Mouse (Mus musculus) thymus, adult 2 months (tissue): ENCODE data around the gene Syt7.

ENCODE experiments used
- CTCF ChIP-seq: fragments of 200-500 bp; IDR thresholded peaks from 2 replicates; pipeline ENCODE4 v1.5.1; 2012; ENCODE audit warnings: mild to moderate bottlenecking, control low read depth, low read length, moderate library complexity, borderline replicate concordance; ENCODE audit not compliant: control insufficient read depth, poor library complexity, insufficient read depth; ENCODE audit errors: extremely low read depth
- POLR2A ChIP-seq: fragments of 200-500 bp; IDR thresholded peaks from 2 replicates; pipeline ENCODE4 v1.6.1; 2012; ENCODE audit warnings: mild to moderate bottlenecking, low read length, control low read depth, moderate library complexity; ENCODE audit not compliant: control insufficient read depth, poor library complexity, insufficient read depth; ENCODE audit errors: extremely low read depth

- TF ChIP-seq POLR2A (no peak), CTCF (no peak)
These were observed 47.0 kb upstream of the Syt7 start for GRCm38 (mm10) chr19:10341817-10342439.
